Mouse (Mus musculus) G1E (cell line): ENCODE data around the gene Ipp. TPM values are rescaled to one million over a fixed set of nuclear protein-coding genes. Genes with fewer than 3 reads are reported as not detected.
A peak's percentile ranks its signal among the peaks of the same experiment; 100 is the strongest.

Experiments used
- ATAC-seq: 2 replicates; pipeline ENCODE4 v1.8.0; 2016; ENCODE audit warnings: mild to moderate bottlenecking; ENCODE audit not compliant: insufficient number of reproducible peaks, poor library complexity, low FRiP score, severe bottlenecking; ENCODE audit errors: extremely low read depth
- DNase-seq: peaks from one replicate; pipeline ENCODE4 v3.0.0; 2012; ENCODE audit warnings: low spot score
- H3K27me3 ChIP-seq: 2 replicates; pipeline ENCODE4 v1.6.1; 2012; ENCODE audit warnings: mild to moderate bottlenecking, low read length, inconsistent platforms; ENCODE audit not compliant: insufficient read depth
- H3K36me3 ChIP-seq: replicated peaks from 2 replicates; pipeline ENCODE3; 2012; ENCODE audit warnings: mild to moderate bottlenecking, inconsistent platforms
- H3K4me1 ChIP-seq: 2 replicates; pipeline ENCODE4 v1.6.1; 2012; ENCODE audit warnings: low read depth, low read length, inconsistent platforms, mixed read lengths; ENCODE audit not compliant: insufficient read depth
- H3K4me3 ChIP-seq: 2 replicates; pipeline ENCODE4 v1.5.1; 2012; ENCODE audit warnings: low read depth, mild to moderate bottlenecking, inconsistent platforms, low read length, moderate library complexity, mixed read lengths
- H3K9me3 ChIP-seq: replicated peaks from 2 replicates; pipeline ENCODE4 v1.6.1; 2012; ENCODE audit warnings: inconsistent platforms
- CTCF ChIP-seq: IDR thresholded peaks from 2 replicates; pipeline ENCODE4 v1.5.1; 2012; ENCODE audit warnings: low read depth, low read length, inconsistent platforms, mixed read lengths
- GATA1 ChIP-seq: IDR thresholded peaks from 2 replicates; pipeline ENCODE4 v1.6.1; 2012; ENCODE audit warnings: borderline replicate concordance, low read length, inconsistent platforms, mixed read lengths
- GATA2 ChIP-seq: IDR thresholded peaks from 2 replicates; pipeline ENCODE4 v1.6.1; 2012; ENCODE audit warnings: low read depth, low read length, inconsistent platforms, borderline replicate concordance
- POLR2AphosphoS5 ChIP-seq: IDR thresholded peaks from 2 replicates; pipeline ENCODE4 v1.6.1; 2012; ENCODE audit warnings: low read depth, low read length, inconsistent platforms; ENCODE audit not compliant: insufficient replicate concordance
- TAL1 ChIP-seq: conservative IDR thresholded peaks from 2 replicates; pipeline ENCODE4 v1.6.1; 2012; ENCODE audit warnings: low read depth, low read length, inconsistent platforms, mixed read lengths
- polyA plus RNA-seq: library from polyadenylated mRNA; stranded (reverse); fragments of >175 nt; gene quantifications from 2 replicates; pipeline ENCODE4 v1.2.3, GENCODE M21; 2012
- total RNA-seq, 2 experiments: library from RNA; stranded (forward) in 1 of 2; stranded (reverse) in 1 of 2; fragments of 200-1000 nt in 1 of 2; fragments of >200 nt in 1 of 2; fragmentation: Nextera tagmentation in 1 of 2; gene quantifications; 2 replicates each; pipeline ENCODE4 v1.2.3; 2014 to 2017

Ipp gene
- total and polyA plus RNA-seq, 3 experiments, result 2.0 to 14.0 (median 11.8) TPM

DNA sequence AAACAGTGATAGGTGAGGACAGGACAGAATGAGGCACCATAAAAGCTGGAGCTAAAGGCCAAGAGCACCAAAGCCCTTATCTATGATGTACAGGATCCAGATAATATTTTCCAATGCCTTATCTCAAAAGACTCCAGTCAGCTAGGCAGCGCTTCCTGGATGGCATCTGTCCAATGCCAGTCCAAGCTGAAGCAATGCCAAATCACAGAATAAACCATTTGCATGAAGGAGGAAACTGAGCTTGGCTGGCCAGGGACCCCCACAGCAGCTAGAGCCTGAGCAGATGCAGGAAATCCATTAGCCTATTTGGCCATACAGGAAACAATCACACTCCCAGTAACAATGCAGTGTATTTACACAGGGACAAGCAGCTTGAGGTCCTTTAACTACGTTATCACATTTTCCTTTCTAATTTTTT, 16.2 kb upstream of the Ipp start:
- peak; percentile 22 for DNase-seq
- TF ChIP-seq TAL1, result peak; percentile 79
- no peak for TF ChIP-seq GATA2
- ATAC-seq, result peak; percentile 93
- Histone ChIP-seq H3K4me3 (no peak overlapping the region), H3K27me3 (peaks cover 13% of the 10 kb centered on the region), H3K4me1 (peaks cover 21% of the 10 kb centered on the region), H3K36me3 (no peaks in the 10 kb centered on the region), H3K9me3 (0 out of 2 replicates have a peak, but pooled peaks cover 3% of the 10 kb centered on the region)

DNA sequence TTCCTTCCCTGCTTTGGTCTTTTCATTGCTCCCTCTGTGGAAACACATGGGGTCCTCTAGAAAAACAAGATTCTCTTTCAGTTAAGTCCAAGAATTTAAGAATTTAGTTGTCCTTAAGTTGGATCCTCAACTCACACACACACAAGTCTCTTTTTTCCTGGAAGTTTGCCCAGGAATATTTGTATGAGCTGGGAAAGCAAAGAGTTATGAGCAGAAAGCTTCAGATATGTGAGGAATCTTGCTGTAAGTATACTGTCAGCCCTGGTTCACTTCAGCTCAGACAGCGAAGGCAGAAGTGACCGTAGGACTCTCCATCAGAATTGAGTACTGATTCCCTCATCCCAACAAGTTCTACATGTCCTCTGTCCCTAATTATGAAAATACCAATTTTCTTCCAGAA, 15.5 kb upstream of the Ipp start:
- no peak for TF ChIP-seq TAL1
- no peak for TF ChIP-seq GATA1
- no peak for TF ChIP-seq GATA2
- TF ChIP-seq CTCF, result no peak
- no peak for TF ChIP-seq POLR2AphosphoS5

DNA sequence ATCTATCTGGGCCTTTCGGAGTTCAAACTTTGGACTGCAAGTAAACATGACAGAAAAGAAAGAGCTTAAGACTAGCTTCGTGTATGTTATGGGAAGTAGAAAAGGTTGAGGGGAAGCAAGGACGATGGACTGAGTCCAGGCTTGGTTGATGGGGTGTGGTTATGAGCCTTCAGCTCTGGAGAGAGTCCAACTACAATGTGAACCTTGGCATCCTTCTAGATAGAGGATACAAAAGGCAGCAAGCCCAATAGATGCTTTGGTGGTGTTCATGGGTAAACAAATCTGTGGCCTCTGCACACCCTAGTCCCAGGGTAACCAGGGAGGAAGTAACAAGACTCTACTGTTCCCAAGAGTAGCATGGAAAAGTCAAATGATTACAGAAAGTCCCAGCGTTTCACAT, 14.9 kb upstream of the Ipp start:
- no peak overlapping the region for H3K4me3 ChIP-seq
- TF ChIP-seq GATA1 (no peak), CTCF (no peak), GATA2 (no peak), TAL1 (no peak), POLR2AphosphoS5 (no peak)
- peaks cover 21% of the 10 kb centered on the region for H3K4me1 ChIP-seq
- H3K9me3 ChIP-seq, result 0 out of 2 replicates have a peak, but pooled peaks cover 3% of the 10 kb centered on the region
- no peaks in the 10 kb centered on the region for H3K36me3 ChIP-seq
- ATAC-seq (no peak), DNase-seq (no peak)
- peaks cover 13% of the 10 kb centered on the region for H3K27me3 ChIP-seq

More for the DNA sequence above, 15.5 kb upstream of the Ipp start:
- Histone ChIP-seq H3K27me3 (peaks cover 13% of the 10 kb centered on the region), H3K4me3 (no peak overlapping the region), H3K4me1 (peaks cover 21% of the 10 kb centered on the region), H3K9me3 (0 out of 2 replicates have a peak, but pooled peaks cover 3% of the 10 kb centered on the region), H3K36me3 (no peaks in the 10 kb centered on the region)
- DNase-seq (no peak), ATAC-seq (no peak)

DNA sequence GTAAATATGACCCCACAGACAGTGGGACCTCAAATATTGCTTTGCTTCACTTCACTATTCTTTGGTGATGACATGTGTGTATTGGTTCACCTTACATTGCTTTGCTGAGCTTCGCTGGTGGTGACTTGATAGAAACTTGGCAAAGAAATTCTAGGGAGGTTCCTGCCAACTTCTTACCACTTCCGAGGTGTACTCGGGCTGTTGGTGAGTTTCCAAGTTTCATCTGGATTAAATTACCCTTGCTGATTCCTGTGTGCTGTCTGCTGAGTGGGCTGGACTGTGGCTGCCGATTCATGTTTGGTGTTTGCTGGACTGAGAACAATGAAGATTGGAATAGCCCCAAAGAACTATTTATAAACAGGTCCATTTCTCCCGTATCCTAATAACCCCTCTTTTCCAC, 13.7 kb upstream of the Ipp start:
- Histone ChIP-seq H3K9me3 (0 out of 2 replicates have a peak, but pooled peaks cover 3% of the 10 kb centered on the region), H3K36me3 (no peaks in the 10 kb centered on the region), H3K27me3 (peaks cover 13% of the 10 kb centered on the region), H3K4me1 (peaks cover 21% of the 10 kb centered on the region), H3K4me3 (no peak overlapping the region)
- ATAC-seq (no peak), DNase-seq (no peak)
- no peak for TF ChIP-seq CTCF
- no peak for TF ChIP-seq GATA1
- no peak for TF ChIP-seq GATA2
- TF ChIP-seq TAL1, result no peak
- no peak for TF ChIP-seq POLR2AphosphoS5

DNA sequence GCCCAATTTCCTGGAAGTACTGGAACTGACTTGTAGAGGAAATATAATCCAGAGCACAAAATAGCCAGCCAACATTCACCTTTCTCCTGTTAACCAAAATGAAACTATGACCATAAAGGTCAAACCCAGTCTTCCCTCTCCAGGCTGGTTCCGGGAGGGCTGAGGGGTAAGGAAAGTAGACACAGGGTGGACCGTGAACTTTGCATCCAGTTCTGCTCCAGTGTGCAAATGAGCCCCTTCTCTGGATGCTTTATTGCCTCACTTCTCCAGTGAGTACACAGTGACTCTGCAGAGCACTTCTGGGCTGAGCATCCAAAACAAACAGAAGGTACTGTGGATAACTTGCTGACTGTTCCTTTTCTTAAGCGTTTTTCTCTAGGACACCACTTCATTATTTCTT, 7.4 kb upstream of the Ipp start:
- Histone ChIP-seq H3K36me3 (no peaks in the 10 kb centered on the region), H3K4me3 (no peak overlapping the region), H3K4me1 (peaks cover 4% of the 10 kb centered on the region), H3K9me3 (no peaks in the 10 kb centered on the region), H3K27me3 (no peaks in the 10 kb centered on the region; the same call in 1 of the 2 replicates)
- ATAC-seq, result no peak
- no peak for TF ChIP-seq CTCF
- TF ChIP-seq TAL1, result no peak
- no peak for TF ChIP-seq POLR2AphosphoS5
- TF ChIP-seq GATA1, result no peak
- TF ChIP-seq GATA2, result no peak
- no peak for DNase-seq

DNA sequence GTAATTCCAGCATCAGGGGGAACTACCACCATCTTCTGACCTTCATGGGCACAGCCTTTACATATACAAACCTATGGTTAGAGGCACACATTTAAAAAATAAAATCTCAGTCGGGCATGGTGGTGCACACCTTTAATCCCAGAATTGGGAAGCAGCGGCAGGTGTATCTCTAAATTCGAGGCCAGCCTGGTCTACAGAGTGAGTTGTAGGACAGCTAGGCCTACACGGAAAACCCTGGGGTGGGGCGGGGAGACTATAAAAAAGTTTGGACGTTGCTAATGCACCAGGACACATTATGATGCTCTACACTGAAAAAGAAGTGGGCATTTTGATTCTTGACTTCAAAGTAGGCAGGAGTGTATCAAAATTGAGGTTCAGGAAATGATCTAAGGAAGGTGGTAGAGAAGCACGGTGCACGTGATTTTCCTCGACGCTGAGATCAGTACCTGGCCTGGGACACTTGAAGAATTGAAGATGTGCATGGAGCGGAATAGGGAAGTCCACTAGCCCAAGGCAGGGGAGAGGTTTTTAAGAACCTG, 394 bp upstream of the Ipp start:
- TF ChIP-seq TAL1 (no peak), POLR2AphosphoS5 (no peak), GATA2 (no peak), CTCF (no peak), GATA1 (no peak)
- no peaks in the 10 kb centered on the region for H3K9me3 ChIP-seq
- peaks cover 18% of the 10 kb centered on the region for H3K4me1 ChIP-seq
- H3K36me3 ChIP-seq, result peaks cover 10% of the 10 kb centered on the region
- peak overlapping the region; percentile 77 for H3K4me3 ChIP-seq
- ATAC-seq (no peak), DNase-seq (no peak)
- no peaks in the 10 kb centered on the region for H3K27me3 ChIP-seq
